Mouse (Mus musculus) kidney, postnatal 36 days (tissue): Measurements from ENCODE around the gene Mrpl36.

Source experiments
- DNase-seq, 2 experiments: peaks; one replicate each; pipeline ENCODE4 v3.0.0; 2021 to 2022; ENCODE audit warnings: mixed read lengths in 2 of 2

The Mrpl36 gene

DNA sequence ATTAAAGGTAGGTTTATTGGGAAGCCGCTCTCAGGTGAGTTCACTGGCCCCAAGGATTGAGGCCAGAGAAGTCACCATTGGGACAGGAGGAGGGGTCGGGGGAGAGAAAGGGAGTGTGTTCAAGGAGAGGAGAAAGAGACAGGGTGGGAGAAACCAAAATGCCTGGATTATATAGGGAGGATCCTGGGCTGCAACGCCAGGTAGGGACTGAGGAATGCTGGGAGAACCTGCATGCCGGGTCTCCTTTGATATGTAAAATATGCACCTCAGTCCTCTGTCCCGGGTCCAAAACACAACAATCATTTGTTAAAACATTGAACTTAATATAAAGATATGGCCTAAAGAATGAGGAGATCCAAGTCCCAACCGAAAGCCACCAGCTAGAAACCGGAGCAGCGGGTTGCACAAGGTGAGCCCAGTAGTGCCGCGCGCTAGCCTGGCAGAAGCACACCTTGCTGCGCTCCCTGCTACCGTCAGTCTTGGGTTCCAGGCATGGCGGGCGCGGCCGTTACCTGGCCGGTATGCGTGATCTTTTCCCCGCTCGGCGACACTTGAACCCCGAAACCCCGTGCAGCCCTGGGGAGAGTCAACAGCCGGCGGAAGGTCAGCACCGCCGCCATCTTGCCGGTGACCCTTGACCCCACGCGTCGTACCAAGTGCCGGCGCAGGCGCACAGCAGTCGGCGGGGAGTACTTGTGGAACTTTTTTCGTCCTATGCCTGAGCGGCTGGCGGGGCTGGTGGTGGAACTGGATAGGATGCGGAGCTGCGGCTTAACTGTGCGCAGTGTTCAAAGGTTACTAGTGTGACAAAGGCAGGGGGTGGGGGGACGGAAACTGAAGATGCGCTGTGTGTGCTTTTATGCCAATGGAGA, at the start of gene Mrpl36, which contains the start of gene Ndufs6:
TSS of gene Mrpl36 (plus strand) at position 687 of the 872 bp plus-strand sequence.
TSS of gene Ndufs6 (minus strand) at position 716 of the 872 bp plus-strand sequence.
- peak; percentile 95 for DNase-seq

DNA sequence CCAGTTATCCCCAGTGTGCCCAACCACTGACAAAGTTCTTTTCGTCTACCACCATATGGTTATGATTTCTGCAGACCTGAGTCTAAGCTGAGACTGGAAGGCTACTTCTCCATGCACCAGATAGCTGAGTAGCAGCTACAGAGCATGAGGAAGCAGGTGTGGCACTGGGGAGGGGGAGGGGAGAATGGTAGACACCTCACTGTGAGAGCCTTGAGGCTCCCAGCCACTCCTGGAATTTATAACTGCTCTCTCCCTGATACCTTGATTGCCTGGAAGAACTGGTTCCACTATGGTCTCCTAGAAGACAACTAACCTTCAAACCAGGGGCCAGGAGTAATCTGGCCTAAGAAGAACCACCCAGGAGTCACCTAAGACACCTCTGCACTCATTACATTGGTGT, 49.1 kb upstream of the Mrpl36 start:
- no peak for DNase-seq

DNA sequence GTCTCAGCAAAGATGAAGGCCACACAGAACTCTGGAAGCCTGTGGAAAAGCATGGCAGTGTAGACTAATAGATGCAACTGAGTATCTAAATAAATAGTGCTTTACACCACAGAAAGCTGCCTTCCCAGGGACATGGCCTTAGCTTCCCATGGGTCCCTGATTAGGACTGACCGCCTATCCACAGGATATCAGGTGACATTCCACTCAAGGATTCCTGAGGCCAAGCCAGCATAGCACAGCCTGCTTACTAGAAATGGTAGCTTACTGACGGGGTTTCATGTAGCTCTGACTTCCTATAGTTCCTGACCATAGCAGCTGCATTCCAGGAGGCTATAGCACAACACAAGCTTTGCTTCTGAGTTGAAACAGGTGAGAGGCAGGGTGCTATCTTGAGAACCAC, 45.9 kb upstream of the Mrpl36 start:
- DNase-seq, result no peak

DNA sequence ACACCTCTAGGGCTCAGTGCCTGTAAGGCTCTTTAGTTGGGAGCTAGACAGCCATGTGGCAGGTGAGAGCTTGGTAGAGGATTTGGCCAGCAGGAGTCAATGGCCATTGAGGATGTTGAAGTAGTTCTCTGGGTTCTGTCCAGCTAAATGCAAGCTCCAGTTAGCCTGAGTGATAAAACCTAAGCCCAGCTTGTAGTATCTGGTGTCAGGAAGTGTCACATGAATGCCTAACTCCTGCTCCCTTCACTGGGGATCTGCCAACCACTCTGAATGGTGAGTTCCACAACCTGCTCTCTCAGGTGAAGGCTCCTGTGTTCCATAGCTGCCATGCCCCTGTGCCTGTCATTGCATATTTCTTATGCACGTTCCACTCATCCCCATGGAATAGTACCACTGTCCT, 44.8 kb upstream of the Mrpl36 start:
- DNase-seq, result no peak

DNA sequence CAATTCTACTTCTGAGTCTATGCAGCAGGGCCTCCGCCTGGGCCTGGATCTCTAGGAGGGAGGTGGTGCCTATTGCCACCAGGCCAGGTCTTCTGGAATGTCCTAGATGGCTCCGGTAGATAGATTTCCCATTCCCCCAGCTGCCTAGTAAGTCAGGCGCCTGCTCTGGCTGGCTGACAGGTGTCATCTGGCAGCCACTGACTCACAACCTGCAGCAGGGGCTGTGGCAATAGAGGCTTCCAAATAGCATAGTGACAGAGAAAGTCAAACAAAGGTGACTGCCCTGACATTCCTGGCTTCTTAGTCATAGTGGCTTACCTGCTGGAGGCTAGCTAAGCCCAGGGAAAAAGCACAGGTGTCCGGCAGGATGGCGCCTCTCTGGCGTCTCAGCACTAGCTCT, 38.1 kb upstream of the Mrpl36 start:
- no peak for DNase-seq

GRCm38 (mm10) chr13:73291102-73291501, 37.2 kb upstream of the Mrpl36 start:
- no peak for DNase-seq

GRCm38 (mm10) chr13:73298717-73299116, 29.6 kb upstream of the Mrpl36 start:
- DNase-seq, result no peak

DNA sequence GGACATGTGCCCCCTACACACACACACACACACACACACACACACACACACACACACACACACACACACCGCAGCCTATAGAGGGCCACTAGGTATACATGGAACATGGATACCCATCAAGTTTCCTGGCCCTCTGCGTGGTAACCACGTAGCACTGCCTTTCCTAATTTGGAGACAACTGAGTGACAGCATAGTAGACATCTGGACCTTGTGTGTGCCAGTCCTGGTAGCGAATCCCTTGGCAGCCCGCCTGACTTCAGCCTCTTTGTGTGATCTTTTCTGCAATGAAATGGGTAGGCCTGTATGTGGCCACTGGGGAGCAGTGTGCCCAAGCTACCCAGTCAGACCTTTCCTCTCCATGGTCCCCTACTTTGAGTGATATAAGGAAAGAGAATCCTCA, 29.0 kb upstream of the Mrpl36 start:
- no peak for DNase-seq

DNA sequence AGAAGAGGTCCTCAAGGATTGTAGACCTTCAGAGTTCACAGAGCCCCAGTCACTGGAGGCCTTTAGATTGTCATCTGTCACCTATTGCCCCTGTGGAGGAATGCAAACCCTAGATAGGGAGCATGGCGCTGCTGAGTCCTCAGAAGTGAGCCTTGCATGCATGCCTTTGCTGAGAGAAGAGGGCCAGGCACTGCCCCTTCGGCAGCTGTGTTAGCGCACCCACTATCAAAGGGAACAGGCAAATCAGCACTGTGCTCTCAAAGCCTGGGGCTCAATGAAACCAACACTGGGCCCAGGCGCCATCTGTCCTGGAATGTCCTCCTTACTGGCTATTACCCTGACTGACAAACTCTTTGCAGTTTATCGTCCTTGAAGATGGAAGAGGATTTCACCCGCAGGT, 23.6 kb upstream of the Mrpl36 start:
- no peak for DNase-seq

GRCm38 (mm10) chr13:73305398-73306084, 22.8 kb upstream of the Mrpl36 start:
- peak; percentile 40 to 47 for DNase-seq

GRCm38 (mm10) chr13:73306085-73306410, 22.3 kb upstream of the Mrpl36 start:
- no peak for DNase-seq

- no peak for DNase-seq
Measured at GRCm38 (mm10) chr13:73306430-73306829, 21.9 kb upstream of the Mrpl36 start.

DNA sequence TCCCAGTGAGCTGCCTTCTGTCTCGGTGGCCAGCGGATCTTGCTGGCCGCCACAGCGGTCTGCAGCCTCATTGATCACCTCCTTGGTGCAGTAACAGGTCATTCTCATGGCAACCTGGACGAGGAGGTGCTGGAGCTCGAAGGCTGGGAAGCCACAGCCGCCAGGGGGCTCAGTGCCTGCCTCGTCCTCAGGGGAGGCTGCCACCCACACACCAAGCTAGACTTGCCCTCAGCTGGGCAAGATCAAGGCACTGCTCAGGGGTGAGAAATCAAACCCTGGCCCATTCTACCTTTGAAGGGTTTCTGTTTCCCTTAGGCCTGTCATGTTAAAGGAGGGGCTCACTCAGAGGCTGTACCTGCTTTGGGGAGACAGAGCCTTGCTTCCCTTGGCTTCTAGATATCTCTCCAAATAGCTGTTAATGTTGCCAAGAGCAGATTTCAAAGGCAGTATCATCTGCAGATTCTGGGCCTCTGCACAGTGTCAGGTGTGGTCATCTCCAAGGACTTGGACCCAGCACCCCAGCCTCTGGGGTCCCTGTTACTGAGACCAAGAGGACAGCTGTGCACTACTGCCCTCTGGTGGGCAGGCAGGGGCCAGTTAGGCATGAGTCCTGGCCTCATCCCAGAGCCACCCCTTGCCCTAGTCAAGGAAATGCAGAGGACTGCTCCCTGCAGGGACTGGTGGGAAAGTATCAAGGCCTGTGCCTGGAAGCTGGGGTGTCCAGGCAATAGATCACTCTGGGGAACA, 18.0 kb upstream of the Mrpl36 start:
- DNase-seq, result peak; percentile 51 to 83

DNA sequence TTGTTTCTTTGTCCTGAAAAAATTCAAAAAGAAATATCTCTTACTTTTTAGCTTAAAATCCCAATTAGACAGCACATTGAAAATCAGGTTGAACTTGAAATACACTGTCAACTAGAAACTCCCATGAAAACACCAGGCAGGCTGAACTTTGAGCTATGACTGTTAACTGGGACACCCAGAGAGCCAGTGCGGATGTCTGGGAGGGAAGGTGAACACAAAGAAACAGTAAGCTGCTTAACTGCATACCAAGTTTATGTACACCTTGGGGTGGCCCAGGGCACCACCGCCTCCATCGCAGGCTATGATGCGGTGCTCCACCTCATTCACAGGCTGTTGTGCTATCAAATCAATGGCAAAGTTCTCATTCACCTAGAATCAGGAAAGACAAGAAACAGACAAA, 8.3 kb upstream of the Mrpl36 start:
- DNase-seq, result peak in 1 of 2 experiments; percentile 17

DNA sequence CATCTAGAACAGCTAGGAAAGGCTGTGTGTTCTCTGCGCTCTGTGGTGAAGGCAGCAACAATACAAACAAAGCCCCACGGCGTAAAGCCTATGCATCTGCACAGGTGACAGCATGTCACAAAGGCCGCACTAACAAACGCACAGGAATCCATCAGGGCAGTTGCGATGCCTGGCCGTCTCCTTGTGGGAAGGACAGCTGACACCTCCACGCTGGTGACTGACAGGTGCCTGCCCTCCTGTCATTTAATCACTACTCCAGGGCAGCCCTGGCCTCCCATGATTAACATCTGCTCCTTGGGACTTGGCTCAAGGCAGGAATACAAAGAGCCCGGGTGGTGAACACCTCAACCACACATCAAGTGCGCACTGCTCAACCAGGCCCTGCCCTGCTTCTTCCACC, 5.7 kb upstream of the Mrpl36 start:
- no peak for DNase-seq

DNA sequence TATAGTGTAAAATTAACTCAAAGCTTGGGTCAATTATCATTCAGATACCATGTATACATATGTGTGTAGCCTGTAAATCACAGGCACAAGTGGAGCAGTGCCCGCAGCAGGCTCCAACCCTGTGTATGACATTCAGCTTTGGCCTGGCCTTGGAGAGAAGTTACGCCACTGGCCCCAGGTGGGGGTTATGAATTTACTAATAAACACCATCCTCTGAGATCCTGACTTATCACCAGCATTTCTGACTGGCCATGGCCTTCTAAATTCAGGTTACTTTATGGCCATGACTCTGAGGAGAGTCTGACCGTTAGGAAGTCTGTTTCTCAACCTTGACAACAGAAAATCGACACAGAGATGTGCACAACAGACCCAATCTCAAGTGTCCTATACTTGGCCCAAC, 4.9 kb upstream of the Mrpl36 start:
- no peak for DNase-seq

DNA sequence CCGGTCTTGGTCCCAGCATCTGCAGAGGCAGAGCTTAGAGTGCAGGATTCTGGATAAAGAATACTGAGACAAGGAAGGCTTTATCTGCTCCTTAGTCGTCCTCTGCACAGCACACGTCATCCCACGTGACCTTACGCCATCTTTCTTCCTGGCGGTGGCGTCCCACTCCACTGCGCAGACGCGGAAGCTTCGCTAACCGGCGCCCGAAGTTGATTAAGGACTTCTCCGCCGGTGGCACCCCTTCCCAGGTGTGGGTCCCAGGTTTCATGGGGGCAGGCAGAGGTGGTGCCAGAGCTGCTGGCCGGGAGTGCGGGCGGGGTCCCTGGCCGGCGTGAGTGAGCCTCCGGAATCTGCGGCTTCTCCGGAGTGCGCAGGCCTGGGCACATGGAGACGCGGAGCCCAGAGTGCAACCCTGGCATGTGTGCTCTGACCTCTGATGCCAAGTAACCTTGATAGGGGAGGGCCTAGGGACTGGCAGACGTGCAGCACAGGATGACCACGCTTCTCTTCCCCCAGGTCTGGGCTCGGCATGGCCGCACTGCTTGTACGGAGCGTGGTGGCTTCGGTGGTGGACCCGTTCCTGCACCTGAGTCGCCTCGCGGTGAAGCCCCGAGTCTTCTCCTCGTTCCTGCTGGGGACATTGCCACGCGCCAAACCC, 2.7 kb downstream of the Mrpl36 start:
- DNase-seq, result peak; percentile 91 to 94

GRCm38 (mm10) chr13:73331736-73332135, 3.4 kb downstream of the Mrpl36 start:
- DNase-seq, result no peak

DNA sequence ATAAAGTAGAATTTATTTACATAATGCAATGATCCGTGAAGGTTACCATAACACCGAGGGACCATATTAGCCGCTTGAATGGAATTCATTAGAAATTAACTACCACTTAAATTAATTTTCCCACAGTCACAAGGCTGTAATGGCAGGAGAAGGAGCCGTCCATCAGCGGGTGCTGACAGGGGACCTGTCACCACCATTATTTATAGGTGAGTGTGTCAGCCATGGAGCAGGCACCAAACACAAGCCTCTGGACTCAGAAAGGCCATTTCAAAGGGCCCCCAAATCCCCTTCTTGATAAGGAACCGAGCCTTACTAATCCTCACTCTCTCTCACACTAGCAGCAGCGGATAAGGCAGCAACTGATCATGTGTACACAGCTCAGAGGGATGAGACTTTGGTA, 8.4 kb downstream of the Mrpl36 start:
- peak; percentile 19 to 30 for DNase-seq

DNA sequence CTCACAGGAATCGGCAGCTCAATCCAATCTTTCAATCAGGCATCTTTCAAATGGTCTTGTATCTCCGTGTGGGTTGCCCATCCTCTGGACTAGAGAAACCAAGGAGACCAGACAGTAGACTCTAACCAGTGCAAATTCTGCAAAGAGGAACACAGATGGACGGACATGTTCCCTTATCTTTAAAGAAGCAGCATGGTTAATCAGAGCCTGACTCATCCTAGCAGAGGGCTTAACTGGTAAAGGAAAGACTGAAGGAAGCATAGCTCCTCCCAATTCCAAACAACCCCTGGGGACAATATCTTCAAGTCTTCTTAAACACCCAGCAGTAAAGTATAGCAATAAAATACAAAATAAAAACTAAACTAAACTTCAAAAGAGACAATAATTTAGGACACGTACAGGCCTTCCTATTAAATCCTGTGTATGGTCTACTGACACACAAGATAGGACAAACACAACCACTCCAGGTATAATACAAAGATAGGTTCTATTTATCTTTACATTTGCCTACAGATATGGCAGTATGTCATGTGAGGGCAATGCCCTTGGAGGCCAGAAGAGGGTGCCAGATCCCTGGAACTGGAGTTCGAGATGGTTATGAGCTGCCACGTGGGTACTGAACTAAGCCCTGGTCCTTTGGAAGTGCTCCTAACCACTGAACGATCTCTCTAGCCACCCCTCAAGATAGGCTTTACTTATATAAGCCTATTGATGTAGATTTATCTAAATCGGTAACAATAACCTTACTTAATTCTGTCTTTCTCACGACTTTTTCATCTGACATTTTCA, 17.0 kb downstream of the Mrpl36 start:
- DNase-seq, result peak in 1 of 2 experiments; percentile 35

DNA sequence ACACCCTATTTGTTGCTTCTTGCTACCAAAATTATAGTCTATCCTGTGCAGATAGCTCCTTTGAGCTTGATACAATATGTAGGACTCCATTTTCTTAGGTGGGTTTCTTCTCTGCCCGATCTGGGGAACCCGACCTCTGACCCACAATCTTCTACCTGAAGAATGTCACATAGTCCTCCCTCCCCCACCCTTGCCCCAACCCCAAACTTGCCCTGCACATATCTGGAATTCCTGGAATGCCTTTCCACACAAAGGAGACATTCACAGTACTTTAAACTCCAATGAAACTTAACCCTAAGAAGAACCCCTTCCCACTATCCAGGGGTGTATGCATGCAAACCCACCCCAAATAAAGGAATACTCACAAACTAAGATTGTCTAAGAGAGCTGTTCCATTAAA, 17.8 kb downstream of the Mrpl36 start:
- no peak for DNase-seq

DNA sequence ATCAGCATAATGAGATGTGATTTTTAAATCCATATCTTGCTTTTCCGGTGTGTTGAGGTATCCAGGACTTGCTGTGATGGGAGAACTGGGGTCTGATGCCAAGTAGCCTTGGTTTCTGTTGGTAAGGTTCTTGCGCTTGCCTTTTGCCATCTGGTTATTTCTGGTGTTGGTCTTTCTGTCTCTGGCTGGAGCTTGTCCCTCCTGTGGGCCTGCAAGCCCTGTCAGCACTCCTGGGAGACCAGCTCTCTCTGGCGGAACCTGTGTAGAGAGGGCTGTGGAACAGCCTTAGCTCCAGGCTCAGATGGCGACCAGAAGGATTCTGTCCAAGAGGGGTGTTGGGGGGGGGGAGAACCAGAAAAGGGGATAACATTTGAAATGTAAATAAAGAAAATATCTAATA, 18.4 kb downstream of the Mrpl36 start:
- DNase-seq, result no peak
